Mouse (Mus musculus): ENCODE results near the gene Hivep3.

DNA sequence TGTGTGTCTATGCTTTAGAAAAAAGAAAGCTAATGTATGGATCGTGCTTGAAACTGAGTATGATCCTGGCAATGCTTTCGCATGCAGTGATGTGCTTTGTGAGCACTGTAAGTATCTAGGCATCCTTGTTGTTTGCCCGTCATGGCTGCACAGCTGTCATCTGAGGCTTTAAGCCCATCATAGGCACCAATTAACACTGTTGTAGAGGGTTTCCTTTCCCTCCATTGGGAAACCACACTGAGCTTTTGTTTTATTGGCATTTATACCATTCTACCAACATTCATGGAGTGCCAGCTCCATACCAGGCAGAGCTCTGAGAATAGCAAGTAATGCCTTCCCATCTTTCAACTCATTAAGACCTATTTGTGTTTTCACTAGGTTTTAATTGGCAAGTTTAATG, 42.3 kb downstream of the Hivep3 start:
- no peak for TF ChIP-seq CTCF (IDR thresholded peaks at IDR 0.05; ENCODE audit: low read depth, low read length)
- no peak for TF ChIP-seq POLR2A (IDR thresholded peaks at IDR 0.05; ENCODE audit: extremely low read depth, insufficient read depth, low read length)
